Mouse (Mus musculus): ENCODE data around the gene Tmtc4. TPM values are rescaled to one million over a fixed set of nuclear protein-coding genes. Genes with fewer than 3 reads are reported as not detected.

Tmtc4 gene
- polyA plus RNA-seq, 1 experiment, result 10.6 TPM

DNA sequence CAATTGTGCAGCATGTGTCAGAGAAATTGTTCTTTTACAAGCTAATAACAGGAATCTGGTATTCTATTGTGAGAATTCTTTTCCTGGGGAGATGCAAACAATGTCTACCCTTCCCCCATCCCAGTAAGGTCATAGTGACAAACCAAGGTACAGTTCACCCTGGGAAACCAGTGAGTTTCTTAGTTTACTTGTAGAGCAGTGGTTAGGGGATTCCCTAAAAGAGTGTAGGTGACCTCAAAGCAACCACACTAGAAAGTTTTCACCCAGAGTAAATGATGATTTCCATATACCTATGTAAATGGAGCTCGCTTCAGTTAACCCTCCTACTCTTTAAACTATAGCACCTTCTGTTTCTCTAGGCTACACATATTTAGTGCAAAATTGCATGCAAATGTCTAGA, 13.6 kb upstream of the Tmtc4 start:
- H3ac ChIP-seq (ENCODE audit: control insufficient read depth, insufficient read length, low read depth), result no peak overlapping the region
- H3K79me3 ChIP-seq (ENCODE audit: low read depth), result no peaks in the 10 kb centered on the region
- no peak overlapping the region for H3K4me3 ChIP-seq (ENCODE audit: insufficient read depth, poor library complexity, severe bottlenecking)
- H3K36me3 ChIP-seq (ENCODE audit: control insufficient read depth, insufficient read depth), result no peaks in the 10 kb centered on the region
- H3K79me2 ChIP-seq (ENCODE audit: control insufficient read depth, insufficient read depth), result no peaks in the 10 kb centered on the region
- H3K27me3 ChIP-seq (ENCODE audit: control insufficient read depth, insufficient read depth, insufficient read length), result no peaks in the 10 kb centered on the region
- TF ChIP-seq USF1 (IDR thresholded peaks at IDR 0.05; ENCODE audit: low read depth) (no peak), MYOD1 (IDR thresholded peaks at IDR 0.05; ENCODE audit: control insufficient read depth, insufficient read length, low read depth) (no peak), MYOG (IDR thresholded peaks at IDR 0.05; ENCODE audit: control insufficient read depth, extremely low read depth, insufficient read length) (no peak)

DNA sequence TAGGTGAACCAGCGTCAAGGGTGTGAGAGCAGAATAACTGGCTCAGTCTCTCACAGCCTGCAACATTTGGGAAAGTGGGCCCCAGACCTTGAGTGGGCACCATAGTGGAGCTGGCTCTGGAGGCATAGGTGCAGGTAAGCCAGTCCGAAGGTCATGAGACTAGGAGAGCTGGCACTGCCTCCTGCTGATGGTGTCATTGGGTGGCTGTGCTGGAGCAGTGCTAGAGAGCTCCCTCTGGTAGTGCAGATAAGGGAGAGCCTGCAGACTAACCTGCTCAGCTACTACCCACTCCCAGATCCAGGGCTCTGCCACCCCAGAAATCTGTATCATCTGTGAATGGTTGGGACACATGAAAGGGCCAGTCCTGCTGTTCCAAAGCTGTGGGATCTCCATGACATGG, 10.1 kb upstream of the Tmtc4 start:
- Histone ChIP-seq H3K79me3 (ENCODE audit: low read depth) (no peaks in the 10 kb centered on the region), H3K36me3 (ENCODE audit: control insufficient read depth, insufficient read depth) (no peaks in the 10 kb centered on the region), H3K27me3 (ENCODE audit: control insufficient read depth, insufficient read depth, insufficient read length) (no peaks in the 10 kb centered on the region), H3ac (ENCODE audit: control insufficient read depth, insufficient read length, low read depth) (no peak overlapping the region), H3K79me2 (ENCODE audit: control insufficient read depth, insufficient read depth) (no peaks in the 10 kb centered on the region), H3K4me3 (ENCODE audit: insufficient read depth, poor library complexity, severe bottlenecking) (no peak overlapping the region)
- TF ChIP-seq MYOG (IDR thresholded peaks at IDR 0.05; ENCODE audit: control insufficient read depth, extremely low read depth, insufficient read length), result no peak
- TF ChIP-seq CEBPB (IDR thresholded peaks at IDR 0.05; ENCODE audit: low read depth), result no peak
- TF ChIP-seq MAX (IDR thresholded peaks at IDR 0.05), result no peak
- no peak for TF ChIP-seq CTCF (IDR thresholded peaks at IDR 0.05; ENCODE audit: control insufficient read depth, insufficient read depth, insufficient read length)
- TF ChIP-seq USF1 (IDR thresholded peaks at IDR 0.05; ENCODE audit: low read depth), result no peak
- no peak for TF ChIP-seq MYOD1 (IDR thresholded peaks at IDR 0.05; ENCODE audit: control insufficient read depth, insufficient read length, low read depth)
- TF ChIP-seq FOSL1 (IDR thresholded peaks at IDR 0.05; ENCODE audit: insufficient read depth, low read length, poor library complexity, severe bottlenecking), result no peak

DNA sequence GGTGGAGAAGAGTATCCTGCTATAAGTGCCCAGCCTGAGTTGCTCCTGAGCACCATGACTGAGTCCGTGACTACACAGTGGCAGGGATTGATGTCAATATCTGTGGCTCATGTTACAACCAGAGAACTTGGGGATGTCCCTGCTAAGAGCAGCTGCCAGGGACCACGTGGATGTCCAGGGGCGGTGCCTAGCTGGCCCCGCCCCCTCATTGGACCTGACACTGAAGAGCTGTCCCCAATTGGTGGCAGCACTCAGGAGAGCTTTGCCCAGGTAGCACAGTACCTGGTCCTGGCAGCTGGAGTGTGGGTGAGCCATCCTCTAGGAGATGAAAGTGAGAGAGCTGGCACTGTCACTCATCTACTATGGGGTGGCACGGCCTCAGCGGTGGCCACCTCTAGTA, 9.1 kb upstream of the Tmtc4 start:
- no peaks in the 10 kb centered on the region for H3K79me2 ChIP-seq (ENCODE audit: control insufficient read depth, insufficient read depth)
- no peak overlapping the region for H3K4me3 ChIP-seq (ENCODE audit: insufficient read depth, poor library complexity, severe bottlenecking)
- no peaks in the 10 kb centered on the region for H3K27me3 ChIP-seq (ENCODE audit: control insufficient read depth, insufficient read depth, insufficient read length)
- H3K36me3 ChIP-seq (ENCODE audit: control insufficient read depth, insufficient read depth), result no peaks in the 10 kb centered on the region
- no peak for TF ChIP-seq CTCF (IDR thresholded peaks at IDR 0.05; ENCODE audit: control insufficient read depth, insufficient read depth, insufficient read length)
- no peak for TF ChIP-seq MYOD1 (IDR thresholded peaks at IDR 0.05; ENCODE audit: control insufficient read depth, insufficient read length, low read depth)
- TF ChIP-seq USF1 (IDR thresholded peaks at IDR 0.05; ENCODE audit: low read depth), result no peak
- TF ChIP-seq MAX (IDR thresholded peaks at IDR 0.05), result no peak
- no peak for TF ChIP-seq FOSL1 (IDR thresholded peaks at IDR 0.05; ENCODE audit: insufficient read depth, low read length, poor library complexity, severe bottlenecking)
- no peak for TF ChIP-seq CEBPB (IDR thresholded peaks at IDR 0.05; ENCODE audit: low read depth)
- no peak for TF ChIP-seq MYOG (IDR thresholded peaks at IDR 0.05; ENCODE audit: control insufficient read depth, extremely low read depth, insufficient read length)
- no peak overlapping the region for H3ac ChIP-seq (ENCODE audit: control insufficient read depth, insufficient read length, low read depth)
- no peaks in the 10 kb centered on the region for H3K79me3 ChIP-seq (ENCODE audit: low read depth)

- Histone ChIP-seq H3K27me3 (ENCODE audit: control insufficient read depth, insufficient read depth, insufficient read length) (no peaks in the 10 kb centered on the region), H3K79me3 (ENCODE audit: low read depth) (no peaks in the 10 kb centered on the region), H3K79me2 (ENCODE audit: control insufficient read depth, insufficient read depth) (no peaks in the 10 kb centered on the region), H3ac (ENCODE audit: control insufficient read depth, insufficient read length, low read depth) (no peak overlapping the region), H3K4me3 (ENCODE audit: insufficient read depth, poor library complexity, severe bottlenecking) (no peak overlapping the region), H3K36me3 (ENCODE audit: control insufficient read depth, insufficient read depth) (no peaks in the 10 kb centered on the region)
- no peak for TF ChIP-seq USF1 (IDR thresholded peaks at IDR 0.05; ENCODE audit: low read depth)
- no peak for TF ChIP-seq MYOD1 (IDR thresholded peaks at IDR 0.05; ENCODE audit: control insufficient read depth, insufficient read length, low read depth)
- no peak for TF ChIP-seq MAX (IDR thresholded peaks at IDR 0.05)
- no peak for TF ChIP-seq FOSL1 (IDR thresholded peaks at IDR 0.05; ENCODE audit: insufficient read depth, low read length, poor library complexity, severe bottlenecking)
- no peak for TF ChIP-seq CEBPB (IDR thresholded peaks at IDR 0.05; ENCODE audit: low read depth)
- TF ChIP-seq CTCF (IDR thresholded peaks at IDR 0.05; ENCODE audit: control insufficient read depth, insufficient read depth, insufficient read length), result no peak
- TF ChIP-seq MYOG (IDR thresholded peaks at IDR 0.05; ENCODE audit: control insufficient read depth, extremely low read depth, insufficient read length), result no peak
Observed at GRCm38 (mm10) chr14:122990521-122991052, 6.8 kb upstream of the Tmtc4 start.

DNA sequence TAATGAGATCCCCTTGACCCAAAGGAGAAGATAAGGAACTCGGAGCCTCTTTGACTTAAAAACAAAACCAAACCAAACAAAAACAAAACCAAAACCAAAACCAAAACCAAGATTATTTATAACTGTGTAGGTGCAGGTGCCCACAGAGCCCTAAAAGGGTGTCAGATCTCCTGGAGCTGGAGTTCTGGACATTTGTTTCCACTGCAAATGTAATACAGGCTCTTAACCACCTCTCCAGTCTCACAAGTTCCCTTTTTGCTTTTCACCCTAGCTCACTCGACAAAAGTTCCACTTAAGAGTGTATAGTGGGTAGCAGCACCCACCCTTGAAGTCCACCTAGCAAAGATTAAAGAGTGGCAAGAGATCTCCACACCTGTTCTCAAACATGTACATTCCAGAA, 2.6 kb upstream of the Tmtc4 start:
- Histone ChIP-seq H3ac (ENCODE audit: control insufficient read depth, insufficient read length, low read depth) (no peak overlapping the region), H3K4me3 (ENCODE audit: insufficient read depth, poor library complexity, severe bottlenecking) (no peak overlapping the region), H3K79me2 (ENCODE audit: control insufficient read depth, insufficient read depth) (peaks cover 12% of the 10 kb centered on the region), H3K27me3 (ENCODE audit: control insufficient read depth, insufficient read depth, insufficient read length) (no peaks in the 10 kb centered on the region), H3K79me3 (ENCODE audit: low read depth) (no peaks in the 10 kb centered on the region), H3K36me3 (ENCODE audit: control insufficient read depth, insufficient read depth) (no peaks in the 10 kb centered on the region)
- TF ChIP-seq USF1 (IDR thresholded peaks at IDR 0.05; ENCODE audit: low read depth) (no peak), CTCF (IDR thresholded peaks at IDR 0.05; ENCODE audit: control insufficient read depth, insufficient read depth, insufficient read length) (no peak), MAX (IDR thresholded peaks at IDR 0.05) (no peak)

DNA sequence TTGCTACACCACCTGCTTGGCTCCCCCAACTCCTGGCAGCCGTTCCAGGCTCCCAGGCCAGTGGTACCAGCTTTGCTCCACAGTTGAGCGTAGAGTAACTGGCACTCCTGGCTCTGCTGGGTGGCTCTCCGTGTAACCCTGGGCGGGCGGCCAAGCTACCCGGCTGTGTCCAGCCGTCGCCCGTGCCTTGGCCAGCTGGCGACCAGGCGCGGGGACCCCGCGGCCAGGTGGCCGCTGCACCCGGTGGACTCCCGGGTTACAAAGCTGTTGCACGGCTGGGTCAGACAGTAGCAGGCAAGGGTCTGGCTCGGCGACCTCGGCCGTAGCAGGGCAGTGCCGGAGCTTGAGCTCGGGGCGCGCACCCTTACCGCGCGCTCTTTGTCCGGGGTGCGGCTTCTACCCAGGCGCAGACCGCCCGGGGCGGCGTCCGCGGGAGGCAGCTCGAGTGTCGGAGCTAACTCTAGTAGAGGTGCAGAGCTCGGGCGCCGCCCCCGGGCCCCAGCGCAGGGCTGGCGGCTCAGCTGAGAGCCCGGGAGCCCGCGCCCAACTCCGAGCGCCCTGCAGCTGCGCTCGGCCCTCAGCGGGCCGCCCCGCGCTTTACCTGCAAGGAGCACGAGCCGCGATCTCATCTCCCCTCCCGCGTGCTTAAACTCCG, 1.1 kb downstream of the Tmtc4 start:
- TF ChIP-seq FOSL1 (IDR thresholded peaks at IDR 0.05; ENCODE audit: insufficient read depth, low read length, poor library complexity, severe bottlenecking) (no peak), USF1 (IDR thresholded peaks at IDR 0.05; ENCODE audit: low read depth) (no peak), MAX (IDR thresholded peaks at IDR 0.05) (no peak), CEBPB (IDR thresholded peaks at IDR 0.05; ENCODE audit: low read depth) (no peak), MYOG (IDR thresholded peaks at IDR 0.05; ENCODE audit: control insufficient read depth, extremely low read depth, insufficient read length) (no peak), MYOD1 (IDR thresholded peaks at IDR 0.05; ENCODE audit: control insufficient read depth, insufficient read length, low read depth) (no peak), CTCF (IDR thresholded peaks at IDR 0.05; ENCODE audit: control insufficient read depth, insufficient read depth, insufficient read length) (no peak)
- H3K4me3 ChIP-seq (ENCODE audit: insufficient read depth, poor library complexity, severe bottlenecking), result peak overlapping the region; percentile 50
- H3K79me3 ChIP-seq (ENCODE audit: low read depth), result no peaks in the 10 kb centered on the region
- H3ac ChIP-seq (ENCODE audit: control insufficient read depth, insufficient read length, low read depth), result peak overlapping the region; percentile 84
- H3K27me3 ChIP-seq (ENCODE audit: control insufficient read depth, insufficient read depth, insufficient read length), result no peaks in the 10 kb centered on the region
- H3K36me3 ChIP-seq (ENCODE audit: control insufficient read depth, insufficient read depth), result no peaks in the 10 kb centered on the region
- H3K79me2 ChIP-seq (ENCODE audit: control insufficient read depth, insufficient read depth), result peaks cover 22% of the 10 kb centered on the region

Measured in C2C12 (cell line).